Mouse (Mus musculus) cerebellum, adult 11-12 months (tissue): Measurements from ENCODE around the gene D630003M21Rik.

Source experiments
- DNase-seq: peaks from one replicate; pipeline ENCODE4 v3.0.0; 2022

D630003M21Rik gene

DNA sequence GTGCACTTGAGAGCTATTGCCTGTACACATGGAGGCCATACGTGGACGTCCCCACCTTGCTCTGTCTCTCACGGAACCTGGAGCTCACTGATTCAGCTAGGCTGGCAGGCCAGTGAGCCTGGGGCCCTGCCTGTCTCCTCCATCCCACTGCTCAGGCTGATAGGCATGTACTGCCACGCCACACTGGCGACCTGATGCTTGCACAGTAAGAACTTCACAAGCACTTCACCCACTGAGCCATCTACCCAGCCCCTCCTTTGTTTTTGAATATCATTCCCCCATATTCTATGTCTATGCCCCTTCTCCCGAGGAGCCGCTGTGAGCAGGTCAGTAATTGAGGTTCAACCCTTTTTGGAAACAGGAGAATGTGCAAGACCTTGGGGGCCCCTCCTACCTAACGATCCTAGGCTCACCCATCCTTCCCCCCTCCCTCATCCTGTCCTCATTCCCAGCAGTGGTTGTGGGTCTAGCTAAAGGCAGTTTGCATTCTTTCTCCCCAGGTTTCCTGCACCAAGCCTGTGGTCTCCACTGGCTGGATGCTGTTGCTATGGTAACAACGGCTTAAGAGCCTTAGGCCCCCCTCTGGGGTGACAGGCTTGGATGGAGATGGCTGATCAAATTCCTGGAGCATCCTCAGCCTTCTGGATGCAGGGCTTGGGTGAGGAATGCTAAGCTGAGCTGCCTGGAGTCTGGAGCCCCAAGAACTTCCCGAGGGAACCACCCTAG, 35.2 kb downstream of the D630003M21Rik start:
- DNase-seq: no peak

- no peak for DNase-seq
Observed at GRCm38 (mm10) chr2:158191098-158191497, 37.9 kb downstream of the D630003M21Rik start.

- no peak for DNase-seq
Observed at GRCm38 (mm10) chr2:158189451-158189850, 39.6 kb downstream of the D630003M21Rik start.

DNA sequence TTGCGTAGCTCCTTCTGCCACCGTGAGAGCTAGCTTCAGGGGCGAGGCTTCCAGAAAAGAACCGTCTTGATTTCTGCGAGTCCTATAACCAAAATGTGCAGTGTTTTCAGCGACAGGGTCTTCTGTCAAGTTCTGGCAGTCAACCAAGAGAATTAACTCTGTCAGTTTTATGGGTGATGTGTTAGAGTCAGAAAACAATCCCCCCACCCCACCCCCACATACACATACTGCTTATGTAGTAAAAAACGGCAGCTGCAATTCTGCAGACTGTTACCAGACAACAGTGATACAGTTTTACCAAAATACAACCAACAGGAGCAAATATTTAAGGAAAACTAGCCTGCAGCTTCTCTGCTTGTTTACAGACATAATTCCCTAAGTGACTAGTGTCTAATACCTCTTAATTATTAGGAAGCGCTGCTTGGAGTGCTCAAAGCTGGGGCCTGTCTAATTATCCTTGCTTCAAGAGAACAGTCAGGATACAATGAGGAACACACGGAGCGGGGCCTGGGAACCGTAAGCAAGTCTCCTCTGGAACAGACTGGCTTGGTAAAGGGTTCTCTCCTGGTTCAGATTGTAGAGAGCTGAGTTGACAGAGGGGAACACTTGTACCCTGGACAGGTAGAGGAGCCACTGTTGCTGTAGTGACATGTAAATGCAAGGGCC, 42.7 kb downstream of the D630003M21Rik start:
- no peak for DNase-seq

DNA sequence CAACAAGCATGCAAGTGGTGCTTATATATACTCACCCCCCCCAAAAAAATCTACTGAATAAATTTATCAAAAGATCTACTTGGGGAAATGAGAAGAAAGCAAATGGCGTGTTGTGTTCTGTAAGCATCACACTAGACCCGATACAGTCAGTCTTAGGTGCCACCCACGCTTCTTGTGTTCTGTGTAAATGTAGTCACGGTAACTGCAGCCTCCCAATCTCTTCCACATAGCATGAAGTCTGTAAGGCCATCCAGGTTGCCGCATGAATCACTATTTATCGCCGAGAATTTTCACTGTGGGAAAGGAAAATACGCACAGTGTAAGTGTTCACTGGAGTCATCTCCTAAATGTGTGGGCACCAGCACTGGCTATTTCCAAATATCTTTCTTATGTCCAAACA, 45.8 kb downstream of the D630003M21Rik start:
- no peak for DNase-seq

DNA sequence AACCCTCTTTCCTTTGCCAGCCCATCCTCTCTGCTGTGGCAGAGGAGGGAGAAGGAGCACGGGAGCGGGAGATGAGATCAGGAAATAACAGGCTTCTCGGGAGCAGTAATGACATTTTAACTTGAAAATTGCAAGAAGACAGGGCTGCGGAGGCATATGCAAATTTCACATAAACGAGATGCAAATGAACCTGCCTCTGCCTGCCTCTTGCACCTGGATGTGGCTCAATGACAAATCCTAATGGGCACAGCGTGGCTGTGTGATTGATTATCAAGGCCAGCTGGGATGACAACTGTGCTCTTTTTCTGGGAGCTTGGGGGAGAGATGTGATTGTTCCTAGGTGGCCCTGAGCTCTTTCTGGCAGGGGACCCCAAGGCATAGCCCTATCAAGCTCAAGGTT, 47.1 kb downstream of the D630003M21Rik start:
- no peak for DNase-seq

DNA sequence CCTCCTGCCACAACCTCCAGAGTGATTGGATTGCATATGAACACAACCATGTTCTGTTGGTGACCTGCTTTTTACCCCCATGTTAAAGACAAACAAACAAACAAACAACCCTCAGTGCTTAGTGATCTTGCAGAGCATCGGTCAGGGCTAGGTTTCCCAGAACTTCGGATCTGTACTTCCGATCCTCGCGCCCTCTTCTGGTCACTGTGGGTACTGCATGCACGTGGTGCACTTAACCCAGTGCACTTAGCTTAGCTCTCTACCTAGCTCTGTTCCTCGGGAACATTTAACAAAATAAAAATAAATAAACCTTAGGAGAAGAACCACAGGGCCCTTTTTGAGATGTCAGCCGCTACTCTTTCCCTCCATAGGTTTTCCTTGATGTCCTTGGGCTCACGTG, 48.2 kb downstream of the D630003M21Rik start:
- DNase-seq: no peak

GRCm38 (mm10) chr2:158179370-158180111, 49.5 kb downstream of the D630003M21Rik start:
- peak; percentile 41 for DNase-seq

DNA sequence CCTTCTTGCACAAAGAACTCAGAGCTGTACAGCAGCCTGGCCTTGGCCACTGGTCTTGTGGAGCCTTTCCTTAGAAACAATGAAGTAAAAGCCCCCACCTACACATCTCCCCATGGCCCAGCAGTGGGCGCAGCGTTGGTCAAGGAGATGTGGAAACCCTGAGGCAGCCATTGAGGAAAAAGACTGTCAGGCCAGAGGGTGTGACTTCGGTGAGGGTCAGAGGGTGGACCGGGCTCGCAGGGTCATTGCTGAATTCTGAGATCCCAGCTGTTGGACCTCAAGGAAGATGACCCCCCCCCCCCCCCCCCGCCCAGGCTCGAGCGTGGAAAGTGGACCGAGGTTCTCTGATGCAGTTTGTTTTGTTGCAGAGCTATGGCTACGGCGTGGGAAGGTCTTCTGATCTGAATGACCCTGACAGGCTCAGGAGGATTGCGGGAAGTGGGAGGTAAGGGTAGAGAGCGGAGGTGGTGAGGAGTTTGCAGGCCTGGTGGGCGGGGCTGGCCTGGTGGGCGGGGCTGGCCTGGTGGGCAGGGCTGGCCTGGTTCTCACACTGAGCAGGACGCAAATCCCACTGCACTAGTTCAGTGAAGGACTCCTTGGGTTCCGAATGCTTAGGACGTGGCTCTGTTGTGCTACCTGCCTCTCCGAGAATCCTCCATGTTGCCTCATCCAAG, 50.2 kb downstream of the D630003M21Rik start:
- no peak for DNase-seq

- DNase-seq: no peak
Observed at GRCm38 (mm10) chr2:158178139-158178538, 50.9 kb downstream of the D630003M21Rik start.

GRCm38 (mm10) chr2:158177574-158177973, 51.4 kb downstream of the D630003M21Rik start:
- DNase-seq: no peak

DNA sequence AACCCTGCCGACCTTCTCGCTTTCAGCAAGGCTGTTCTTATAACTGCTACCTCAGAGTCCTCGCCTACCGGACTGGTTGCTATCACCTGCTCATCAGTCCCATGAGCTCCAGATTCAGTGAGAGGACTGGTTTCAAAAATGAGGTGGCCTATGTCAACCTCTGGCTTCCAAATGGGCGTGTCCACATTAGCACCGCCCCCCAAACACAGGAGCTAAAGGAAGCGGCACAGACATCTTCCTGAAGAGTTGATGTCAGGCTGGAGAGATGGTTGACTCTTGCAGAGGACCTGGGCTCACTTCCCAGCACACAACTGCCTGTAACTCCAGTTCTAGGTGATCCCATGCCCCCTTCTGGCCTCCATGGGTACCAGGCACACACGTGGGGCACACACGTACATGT, 52.3 kb downstream of the D630003M21Rik start:
- DNase-seq: no peak

- DNase-seq: no peak
Observed at GRCm38 (mm10) chr2:158175433-158175832, 53.6 kb downstream of the D630003M21Rik start.

GRCm38 (mm10) chr2:158174958-158175357, 54.1 kb downstream of the D630003M21Rik start:
- no peak for DNase-seq

DNA sequence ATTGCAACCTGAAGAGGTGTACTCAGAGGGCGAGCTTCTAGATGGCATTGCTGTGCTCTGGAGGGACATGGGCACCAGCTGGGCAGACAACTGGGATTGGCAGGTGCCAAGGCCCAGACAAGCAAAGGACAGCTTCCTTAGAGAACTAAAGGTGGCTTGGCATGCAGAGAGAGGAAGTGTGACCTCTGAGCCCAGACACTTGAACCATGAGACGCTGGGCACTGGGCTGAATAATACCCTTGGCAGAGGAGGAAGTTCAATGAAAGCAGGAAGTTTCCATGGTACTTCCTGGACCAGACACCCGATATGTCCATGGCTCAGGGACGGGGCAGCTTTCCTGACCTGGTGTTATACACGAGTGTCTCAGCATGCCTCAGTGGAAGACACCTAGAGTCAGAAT, 54.6 kb downstream of the D630003M21Rik start:
- DNase-seq: no peak

DNA sequence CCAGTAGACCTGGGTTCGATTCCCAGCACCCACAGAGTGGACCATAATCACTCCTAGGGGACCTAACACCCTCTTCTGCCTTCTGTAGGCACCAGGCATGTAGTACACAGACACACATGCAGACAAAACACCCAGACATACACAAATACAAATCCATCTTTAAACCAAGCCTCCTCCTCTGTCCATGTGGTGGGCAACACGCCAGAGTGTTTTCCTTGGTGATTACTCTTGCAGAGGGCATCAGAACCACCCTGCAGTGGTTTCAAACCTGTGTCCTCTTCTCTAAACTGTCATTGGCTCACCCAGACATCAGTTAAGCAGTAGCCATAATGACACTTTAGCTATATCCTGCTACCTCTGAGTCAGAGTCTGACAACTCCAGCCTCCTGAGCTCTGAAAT, 58.6 kb downstream of the D630003M21Rik start:
- DNase-seq: no peak

- no peak for DNase-seq
Observed at GRCm38 (mm10) chr2:158169771-158170170, 59.3 kb downstream of the D630003M21Rik start.

DNA sequence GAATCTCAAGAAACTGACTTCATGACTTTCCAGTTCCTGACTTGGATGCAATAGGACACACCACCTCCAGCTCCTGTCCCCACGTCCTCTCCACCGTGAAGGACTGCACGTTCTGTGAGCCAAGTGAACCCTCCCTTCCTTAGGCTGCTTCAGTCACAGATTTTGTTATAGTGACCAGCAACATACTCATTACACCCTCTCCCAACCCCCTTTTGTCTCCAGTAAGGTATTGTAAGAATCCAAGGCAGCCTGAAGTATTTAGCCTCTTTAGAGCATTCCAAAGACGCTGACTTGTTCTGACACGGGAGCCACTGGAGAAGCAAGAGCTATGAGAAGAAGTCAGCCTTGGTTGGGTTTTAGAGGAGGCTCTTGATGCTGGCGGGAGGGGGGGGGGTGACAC, 59.7 kb downstream of the D630003M21Rik start:
- DNase-seq: no peak

DNA sequence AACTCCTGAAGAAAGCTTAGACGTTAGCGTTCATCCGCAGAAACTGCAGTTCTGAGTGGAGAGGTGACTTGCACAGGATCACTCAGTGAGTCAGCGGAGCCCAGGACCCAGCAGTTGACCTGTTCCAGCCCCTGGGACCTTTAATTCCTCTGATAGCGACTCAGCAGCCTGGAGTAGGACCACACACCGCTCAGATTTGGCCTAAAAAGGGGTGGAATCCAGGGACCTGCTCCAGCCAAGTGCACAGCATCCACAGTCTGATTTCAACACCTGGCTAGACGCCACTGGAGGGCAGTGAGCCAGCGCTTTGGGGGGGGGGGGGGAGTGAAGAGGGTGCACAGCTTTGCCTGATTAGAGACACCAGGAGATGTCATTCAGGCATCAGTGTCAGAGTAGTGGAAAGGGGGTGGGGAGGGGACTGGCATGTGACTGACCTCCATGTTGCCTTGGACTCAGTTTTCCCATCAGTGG, 60.2 kb downstream of the D630003M21Rik start:
- no peak for DNase-seq

DNA sequence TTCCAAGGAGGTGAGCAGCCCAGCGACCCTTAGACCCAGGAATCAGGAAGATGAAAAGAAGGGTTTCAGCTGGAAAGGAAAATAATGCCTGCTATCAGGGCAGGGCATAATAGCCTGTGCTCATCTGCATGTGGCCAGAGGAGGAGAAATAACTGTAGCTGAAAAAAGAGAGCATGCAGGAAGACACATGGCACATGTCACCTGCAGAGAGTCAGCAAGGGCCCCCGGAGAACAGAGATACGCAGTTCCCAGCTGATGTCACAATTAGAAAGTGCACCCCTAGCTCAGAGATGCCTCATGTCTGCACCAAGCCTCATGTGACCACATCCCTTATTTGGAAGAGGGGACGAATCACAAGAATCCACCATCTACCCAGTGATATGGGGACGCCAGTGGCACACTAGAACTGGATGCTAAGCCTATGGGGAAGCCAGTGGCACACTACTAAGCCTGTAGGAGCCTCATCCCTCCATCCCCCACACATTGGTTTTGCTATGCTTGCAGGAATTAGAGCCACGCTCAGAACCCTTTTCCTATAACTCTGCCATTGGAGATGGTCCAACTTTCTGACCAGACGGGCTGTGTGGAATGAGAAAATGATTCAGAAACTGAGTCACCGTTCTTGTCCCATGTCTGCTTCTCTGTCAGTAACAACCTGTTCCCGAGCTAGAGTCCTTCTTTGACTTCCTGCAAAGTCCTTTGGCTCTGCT, 61.4 kb downstream of the D630003M21Rik start:
- DNase-seq: no peak

DNA sequence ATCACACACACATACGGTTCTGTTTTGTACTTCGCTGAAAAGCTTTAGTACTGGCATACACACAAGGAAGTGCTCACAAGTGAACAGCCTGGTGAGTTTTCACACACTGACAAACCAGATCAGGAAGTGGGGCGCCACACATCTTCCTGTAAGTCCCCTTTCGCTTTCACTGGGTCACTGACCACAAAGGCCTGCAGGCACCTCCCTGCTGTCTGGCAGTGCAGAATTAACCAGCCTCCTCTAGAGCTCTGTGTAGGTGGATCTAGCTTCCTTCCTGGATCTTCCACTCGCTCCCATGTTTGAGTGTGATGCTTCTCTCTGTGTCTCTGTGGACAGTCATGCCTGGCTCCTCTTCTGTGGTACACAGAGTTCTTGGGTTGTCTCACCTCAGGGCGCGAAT, 62.4 kb downstream of the D630003M21Rik start:
- no peak for DNase-seq

DNA sequence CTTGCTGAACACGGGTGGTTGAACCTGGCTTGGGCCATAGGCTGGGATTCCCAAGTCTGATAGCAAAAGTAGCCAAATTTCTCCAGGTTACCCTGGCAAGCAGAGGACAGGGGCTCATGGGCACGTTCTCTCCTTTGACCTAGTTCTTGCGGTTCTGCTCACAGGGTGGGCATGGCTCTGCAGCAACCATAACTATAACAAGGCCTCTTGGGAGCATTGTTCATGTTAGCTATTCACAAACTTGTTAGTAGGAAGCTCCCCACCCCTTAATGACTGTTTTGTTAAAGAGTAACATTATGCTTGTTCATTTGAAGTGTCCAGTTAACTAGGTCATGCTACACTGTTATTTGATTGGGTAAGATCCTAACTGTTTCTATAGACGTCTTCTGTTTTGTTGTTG, 63.2 kb downstream of the D630003M21Rik start:
- no peak for DNase-seq

- DNase-seq: no peak
Observed at GRCm38 (mm10) chr2:158163034-158163433, 66.0 kb downstream of the D630003M21Rik start.
